Mouse (Mus musculus) CH12.LX (cell line): Measurements from ENCODE around the gene Cdh13. TPM values are rescaled to one million over a fixed set of nuclear protein-coding genes. Genes with fewer than 3 reads are reported as not detected.
"Not testable (repeated sequence)": the region's sequence is repeated elsewhere in the genome, so short reads cannot be mapped to it uniquely, and the experiment has no call there.

Experiments used
- DNase-seq: peaks from one replicate; pipeline ENCODE4 v3.0.0-alpha.2; 2013; ENCODE audit errors: extremely low read depth
- H3K27ac ChIP-seq: 2 replicates; pipeline ENCODE4 v1.5.1; 2012; ENCODE audit warnings: low read depth, mild to moderate bottlenecking, control low read depth, moderate library complexity; ENCODE audit not compliant: insufficient read depth
- H3K27me3 ChIP-seq: replicated peaks from 2 replicates; pipeline ENCODE3; 2012; ENCODE audit warnings: inconsistent platforms
- H3K36me3 ChIP-seq, 2 experiments: replicated peaks in 1 of 2; 2 replicates each; pipeline versions ENCODE3 to v1.6.1; 2012; ENCODE audit warnings: inconsistent platforms in 1 of 2, low read length in 1 of 2, mild to moderate bottlenecking in 1 of 2, mixed read lengths in 1 of 2, moderate library complexity in 1 of 2; ENCODE audit not compliant: control insufficient read depth in 1 of 2, insufficient read depth in 1 of 2
- H3K4me1 ChIP-seq, 2 experiments: 2 replicates each; pipeline ENCODE4 v1.6.1; 2012; ENCODE audit warnings: inconsistent platforms in 1 of 2, moderate library complexity in 1 of 2; ENCODE audit not compliant: insufficient read depth in 2 of 2, control insufficient read depth in 1 of 2
- H3K4me2 ChIP-seq: 2 replicates; pipeline ENCODE4 v1.6.1; 2012; ENCODE audit warnings: low read depth, mild to moderate bottlenecking, control low read depth; ENCODE audit not compliant: poor library complexity, insufficient read depth, severe bottlenecking
- H3K4me3 ChIP-seq, 3 experiments: fragments of 150-350 bp in 1 of 3; sonication (generic) in 1 of 3; replicated peaks in 1 of 3; 2 replicates each; pipeline versions ENCODE3 to v1.5.1; 2011 to 2012; ENCODE audit warnings: low read depth in 2 of 3, low read length in 2 of 3, mild to moderate bottlenecking in 2 of 3, moderate library complexity in 2 of 3, control low read depth in 1 of 3, improper control_type of control experiment in 1 of 3, inconsistent platforms in 1 of 3, mixed read lengths in 1 of 3; ENCODE audit not compliant: poor library complexity in 1 of 3
- H3K79me2 ChIP-seq: replicated peaks from 2 replicates; pipeline ENCODE4 v1.6.1; 2012; ENCODE audit warnings: mild to moderate bottlenecking, moderate library complexity; ENCODE audit not compliant: control insufficient read depth, poor library complexity, insufficient read depth, severe bottlenecking; ENCODE audit errors: extremely low read depth
- H3K9ac ChIP-seq: 2 replicates; pipeline ENCODE4 v1.6.1; 2012; ENCODE audit warnings: low read depth, mild to moderate bottlenecking, control low read depth, moderate library complexity; ENCODE audit not compliant: insufficient read depth
- H3K9me3 ChIP-seq: replicated peaks from 2 replicates; pipeline ENCODE3; 2012; ENCODE audit warnings: low read length, inconsistent platforms, mixed read lengths
- CHD1 ChIP-seq: IDR thresholded peaks from 2 replicates; pipeline ENCODE4 v1.6.1; 2012; ENCODE audit warnings: low read depth, low read length, improper control_type of control experiment, inconsistent platforms
- CTCF ChIP-seq, 2 experiments: IDR thresholded peaks in 1 of 2; conservative IDR thresholded peaks in 1 of 2; 2 replicates each; pipeline ENCODE4 v1.5.1; 2011 to 2012; ENCODE audit warnings: low read depth in 2 of 2, low read length in 2 of 2, improper control_type of control experiment in 1 of 2, inconsistent platforms in 1 of 2, mild to moderate bottlenecking in 1 of 2, moderate library complexity in 1 of 2
- ELF1 ChIP-seq: IDR thresholded peaks from 2 replicates; pipeline ENCODE4 v1.6.1; 2014; ENCODE audit warnings: low read depth, mild to moderate bottlenecking, inconsistent platforms, low read length, improper control_type of control experiment
- ETS1 ChIP-seq: conservative IDR thresholded peaks from 2 replicates; pipeline ENCODE4 v1.6.1; 2012; ENCODE audit warnings: low read depth, mild to moderate bottlenecking, inconsistent platforms, low read length, improper control_type of control experiment, moderate library complexity
- HCFC1 ChIP-seq: IDR thresholded peaks from 2 replicates; pipeline ENCODE4 v1.6.1; 2012; ENCODE audit warnings: low read depth, mild to moderate bottlenecking, inconsistent platforms, low read length, improper control_type of control experiment
- IRF4 ChIP-seq: IDR thresholded peaks from 2 replicates; pipeline ENCODE4 v1.6.1; 2014; ENCODE audit warnings: low read depth, mild to moderate bottlenecking, inconsistent platforms, low read length, improper control_type of control experiment
- JUN ChIP-seq: IDR thresholded peaks from 2 replicates; pipeline ENCODE4 v1.6.1; 2011; ENCODE audit warnings: low read depth, mild to moderate bottlenecking, low read length, improper control_type of control experiment, moderate library complexity; ENCODE audit not compliant: insufficient read depth
- JUND ChIP-seq: conservative IDR thresholded peaks from 2 replicates; pipeline ENCODE4 v1.6.1; 2011; ENCODE audit warnings: low read depth, low read length, improper control_type of control experiment
- MAFK ChIP-seq: IDR thresholded peaks from 2 replicates; pipeline ENCODE4 v1.6.1; 2011; ENCODE audit warnings: low read length, improper control_type of control experiment; ENCODE audit not compliant: insufficient replicate concordance
- NELFE ChIP-seq: IDR thresholded peaks from 2 replicates; pipeline ENCODE4 v1.6.1; 2011; ENCODE audit warnings: low read depth, low read length, improper control_type of control experiment
- RAD21 ChIP-seq: IDR thresholded peaks from 2 replicates; pipeline ENCODE4 v1.6.1; 2011; ENCODE audit warnings: low read depth, mild to moderate bottlenecking, low read length, improper control_type of control experiment, moderate library complexity
- RCOR1 ChIP-seq: conservative IDR thresholded peaks from 2 replicates; pipeline ENCODE4 v1.6.1; 2012; ENCODE audit warnings: low read depth, mild to moderate bottlenecking, inconsistent platforms, low read length, improper control_type of control experiment
- SIN3A ChIP-seq: IDR thresholded peaks from 2 replicates; pipeline ENCODE4 v1.6.1; 2012; ENCODE audit warnings: low read length, improper control_type of control experiment, inconsistent platforms
- SMC3 ChIP-seq: IDR thresholded peaks from 2 replicates; pipeline ENCODE4 v1.6.1; 2011; ENCODE audit warnings: low read depth, low read length, improper control_type of control experiment
- dilution Hi-C: fragments of 300-500 bp; cut with MboI; formaldehyde crosslinking; loops from 2 replicates; pipeline ENCODE4 v1.14.3; 2020; ENCODE audit warnings: low sequenced_read_pairs; ENCODE audit not compliant: extremely low pct_unique_long_range_greater_than_20kb, extremely low pct_ligation_motif_present
- in situ Hi-C: fragments of 300-500 bp; cut with MboI; formaldehyde crosslinking; loops from 3 replicates; pipeline ENCODE4 v1.14.3; 2019; ENCODE audit warnings: low sequenced_read_pairs, low pct_ligation_motif_present, low pct_unique_long_range_greater_than_20kb, mixed read lengths
- polyA plus RNA-seq: library from polyadenylated mRNA; unstranded; fragments of >175 nt; gene quantifications from 2 replicates; pipeline ENCODE4 v1.2.1, GENCODE M21; 2012; ENCODE audit warnings: low read depth; ENCODE audit not compliant: insufficient read length
- total RNA-seq, 2 experiments: library from RNA; depleted of rRNA; stranded (reverse); fragments of 300-350 nt in 1 of 2; fragments of >200 nt in 1 of 2; gene quantifications; 2 replicates each; pipeline ENCODE4 v1.2.3; 2012 to 2014

Gene Cdh13
- total and polyA plus RNA-seq, 3 experiments: not detected

DNA sequence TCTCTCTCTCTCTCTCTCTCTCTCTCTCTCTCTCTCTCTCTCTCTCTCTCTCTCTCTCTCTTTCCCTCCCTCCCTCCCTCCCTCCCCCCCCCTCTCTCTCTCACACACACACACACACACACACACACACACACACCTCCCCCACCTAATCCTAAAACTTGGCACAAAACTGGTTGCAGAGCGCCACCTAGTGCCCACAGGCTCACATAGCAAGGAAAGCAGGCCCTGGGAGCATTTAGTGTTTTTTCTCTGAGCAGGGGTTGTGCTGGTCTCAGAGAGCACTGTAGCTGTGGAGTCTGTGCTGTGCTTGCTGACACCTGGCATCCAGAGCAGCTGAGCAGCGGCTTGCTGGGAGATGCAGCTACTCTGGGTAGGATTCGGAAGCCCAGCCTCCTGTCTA, 1014.2 kb downstream of the Cdh13 start:
- H3K4me1 ChIP-seq, H3K79me2 ChIP-seq, H3K4me2 ChIP-seq, H3K36me3 ChIP-seq, in situ Hi-C loops, H3K9ac ChIP-seq, dilution Hi-C loops, H3K4me3 ChIP-seq, H3K27me3 ChIP-seq, H3K27ac ChIP-seq: not testable (repeated sequence)
- peak; percentile 42 for DNase-seq
- H3K9me3 ChIP-seq: peaks cover 24% of the 10 kb centered on the region
- TF ChIP-seq RAD21: peak; percentile 57
- peak; percentile 21; the same call in 1 of the 2 replicates for TF ChIP-seq SMC3
- TF ChIP-seq CTCF (conservative IDR thresholded peaks at IDR 0.05 in 1 of 2, IDR thresholded peaks at IDR 0.05 in 1 of 2; ENCODE audit: low read depth in 2 of 2, low read length in 2 of 2): peak; percentile 17 to 60; a peak in 2 of 4 replicates

DNA sequence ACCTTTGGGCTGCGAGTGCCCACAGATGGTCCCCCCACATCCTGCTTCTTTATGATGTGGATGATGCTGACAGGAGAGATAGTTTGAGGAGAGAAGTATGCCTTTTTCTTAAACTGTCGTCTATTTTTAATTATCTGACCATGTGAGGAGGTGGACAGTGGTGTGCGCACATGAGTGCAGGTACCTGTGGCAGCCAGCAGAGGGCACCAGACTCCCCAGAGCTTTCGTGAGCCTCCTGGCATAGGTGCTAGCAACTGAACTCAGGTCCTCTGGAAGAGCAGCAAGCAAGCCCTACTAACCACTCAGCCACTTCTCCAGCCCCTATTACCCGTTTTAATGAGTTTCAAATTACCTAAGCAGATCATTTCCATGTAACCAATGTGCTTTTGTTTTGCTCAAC, 1016.8 kb downstream of the Cdh13 start:
- in situ Hi-C loops: no loop called here
- Histone ChIP-seq H3K4me2 (no peak overlapping the region), H3K9ac (no peak overlapping the region), H3K27ac (no peak overlapping the region), H3K4me3 (no peak overlapping the region), H3K9me3 (peaks cover 26% of the 10 kb centered on the region), H3K4me1 (no peaks in the 10 kb centered on the region), H3K79me2 (no peaks in the 10 kb centered on the region), H3K36me3 (no peaks in the 10 kb centered on the region), H3K27me3 (no peaks in the 10 kb centered on the region)
- dilution Hi-C loops: no loop called here
- no peak for DNase-seq
- TF ChIP-seq HCFC1 (no peak), IRF4 (no peak), RCOR1 (no peak), SMC3 (no peak), NELFE (no peak), CTCF (conservative IDR thresholded peaks at IDR 0.05 in 1 of 2, IDR thresholded peaks at IDR 0.05 in 1 of 2; ENCODE audit: low read depth in 2 of 2, low read length in 2 of 2) (peak in 1 of 2 experiments; percentile 26; a peak in 1 of 4 replicates), ELF1 (no peak)

DNA sequence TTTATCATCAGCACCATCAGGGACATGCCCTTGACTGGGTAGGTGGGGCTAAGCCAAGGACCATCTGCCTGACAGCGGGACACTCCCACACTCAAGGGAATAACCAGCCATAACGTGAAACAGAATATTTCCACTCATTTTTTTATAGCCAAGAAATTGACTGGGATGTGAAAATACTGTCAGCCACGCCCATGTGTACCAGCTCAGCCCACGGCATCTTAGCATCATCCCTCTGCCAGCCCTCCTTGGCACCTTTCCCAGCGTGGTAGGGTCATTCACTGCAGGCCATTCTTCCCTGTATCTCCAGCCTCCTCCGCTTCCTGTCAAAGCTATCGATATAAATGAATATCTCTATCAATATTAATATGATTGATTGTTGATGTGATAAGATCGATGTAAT, 1020.7 kb downstream of the Cdh13 start:
- Histone ChIP-seq H3K36me3 (no peaks in the 10 kb centered on the region), H3K79me2 (no peaks in the 10 kb centered on the region), H3K4me2 (no peak overlapping the region), H3K27me3 (peaks cover 2% of the 10 kb centered on the region), H3K4me3 (no peak overlapping the region), H3K9me3 (peaks cover 24% of the 10 kb centered on the region), H3K4me1 (no peaks in the 10 kb centered on the region), H3K27ac (no peak overlapping the region), H3K9ac (no peak overlapping the region)
- no peak for TF ChIP-seq ETS1
- TF ChIP-seq SMC3: no peak
- no peak for TF ChIP-seq SIN3A
- no peak for TF ChIP-seq JUND
- TF ChIP-seq MAFK: no peak
- no peak for TF ChIP-seq CHD1
- TF ChIP-seq JUN: no peak
- dilution Hi-C loops: no loop called here
- DNase-seq: no peak
- in situ Hi-C loops: no loop called here
